Mouse (Mus musculus) megakaryocyte progenitor cell, adult 5-6 weeks (primary cell): ENCODE measurements around the gene Dnmt3c. TPM values are rescaled to one million over a fixed set of nuclear protein-coding genes. Genes with fewer than 3 reads are reported as not detected.
"Not testable (repeated sequence)": the region's sequence is repeated elsewhere in the genome, so short reads cannot be mapped to it uniquely, and the experiment has no call there.

Experiments used
- ATAC-seq: replicated peaks from 2 replicates; pipeline ENCODE4 v1.8.0; 2016; ENCODE audit warnings: mild to moderate bottlenecking, moderate TSS enrichment, inconsistent platforms; ENCODE audit not compliant: poor library complexity
- total RNA-seq, 2 experiments: library from RNA; stranded (forward) in 1 of 2; stranded (reverse) in 1 of 2; fragments of 157-497, 149-512 nt in 1 of 2; fragments of 200-1000 nt in 1 of 2; gene quantifications; 2 replicates each; pipeline versions ENCODE4 v1.2.3 to v1.2.4; 2015 to 2017

Dnmt3c gene
- total RNA-seq (2015) (0.07 and 0.22 TPM in 2 replicates), total RNA-seq (2017) (0.20 TPM in 1 of 2 replicates, not detected in the other)

- ATAC-seq, result no peak
Observed at GRCm38 (mm10) chr2:153696352-153696751, at the start of gene Dnmt3c. TSS of gene Dnmt3c (plus strand) at chr2:153696652.

GRCm38 (mm10) chr2:153648773-153649297 is 47.6 kb upstream of the Dnmt3c start:
- peak; percentile 23 for ATAC-seq

- peak; percentile 72 for ATAC-seq
Observed at GRCm38 (mm10) chr2:153649298-153650013, 47.0 kb upstream of the Dnmt3c start, which contains the start of gene Dnmt3b. TSS of gene Dnmt3b (plus strand) at chr2:153649450.

- 0 out of 2 replicates have a peak, but pooled peaks have one; percentile 12 for ATAC-seq
Observed at GRCm38 (mm10) chr2:153650014-153650687, 46.3 kb upstream of the Dnmt3c start.

- no peak for ATAC-seq
Observed at GRCm38 (mm10) chr2:153651681-153652080, 44.8 kb upstream of the Dnmt3c start.

GRCm38 (mm10) chr2:153657659-153658058 is 38.8 kb upstream of the Dnmt3c start:
- not testable (repeated sequence) for ATAC-seq

- no peak for ATAC-seq
Observed at GRCm38 (mm10) chr2:153660616-153661015, 35.8 kb upstream of the Dnmt3c start.

- no peak for ATAC-seq
Observed at GRCm38 (mm10) chr2:153665401-153665800, 31.1 kb upstream of the Dnmt3c start.

GRCm38 (mm10) chr2:153668754-153669376 is 27.6 kb upstream of the Dnmt3c start:
- ATAC-seq, result peak; percentile 97

- ATAC-seq, result no peak
Observed at GRCm38 (mm10) chr2:153670111-153670510, 26.3 kb upstream of the Dnmt3c start.

- no peak for ATAC-seq
Observed at GRCm38 (mm10) chr2:153672619-153673018, 23.8 kb upstream of the Dnmt3c start.

GRCm38 (mm10) chr2:153675364-153675763 is 21.1 kb upstream of the Dnmt3c start:
- ATAC-seq, result peak; percentile 78

- peak; percentile 49 for ATAC-seq
Observed at GRCm38 (mm10) chr2:153676944-153677343, 19.5 kb upstream of the Dnmt3c start.

- peak; percentile 38; the same call in 1 of the 2 replicates for ATAC-seq
Observed at GRCm38 (mm10) chr2:153677550-153677949, 18.9 kb upstream of the Dnmt3c start.

GRCm38 (mm10) chr2:153679959-153680358 is 16.5 kb upstream of the Dnmt3c start:
- ATAC-seq, result no peak

GRCm38 (mm10) chr2:153693413-153693812 is 3.0 kb upstream of the Dnmt3c start:
- ATAC-seq, result not testable (repeated sequence)

- ATAC-seq, result peak; percentile 97
Observed at GRCm38 (mm10) chr2:153694462-153695085, 1.9 kb upstream of the Dnmt3c start.

GRCm38 (mm10) chr2:153703389-153703788 is 6.9 kb downstream of the Dnmt3c start:
- no peak for ATAC-seq

GRCm38 (mm10) chr2:153710701-153711330 is 14.4 kb downstream of the Dnmt3c start:
- peak; percentile 77 for ATAC-seq

- ATAC-seq, result peak; percentile 83
Observed at GRCm38 (mm10) chr2:153712646-153713091, 16.2 kb downstream of the Dnmt3c start.
